Mouse (Mus musculus) neural tube, embryonic 14.5 days (tissue): Measurements from ENCODE around the gene Pkp2. TPM values are rescaled to one million over a fixed set of nuclear protein-coding genes. Genes with fewer than 3 reads are reported as not detected.

Experiments used
- ATAC-seq: fragments of 200-750 bp; cut with Nextera tagmentation; 2 replicates; pipeline ENCODE4 v1.8.0; 2017; ENCODE audit warnings: low read depth, mild to moderate bottlenecking, moderate TSS enrichment, moderate library complexity
- H3K27ac ChIP-seq: fragments of 300-500 bp; sonication (generic); 2 replicates; pipeline ENCODE4 v1.5.1; 2014; ENCODE audit warnings: low read depth, mild to moderate bottlenecking, control low read depth, low read length, moderate library complexity, mixed read lengths
- H3K27me3 ChIP-seq: fragments of 300-500 bp; sonication (generic); 2 replicates; pipeline ENCODE4 v1.6.1; 2014; ENCODE audit warnings: low read length; ENCODE audit not compliant: control insufficient read depth, insufficient read depth
- H3K36me3 ChIP-seq: fragments of 300-500 bp; sonication (generic); 2 replicates; pipeline ENCODE4 v1.6.1; 2014; ENCODE audit warnings: low read length, mixed read lengths; ENCODE audit not compliant: control insufficient read depth, insufficient read depth
- H3K4me1 ChIP-seq: fragments of 300-500 bp; sonication (generic); 2 replicates; pipeline ENCODE4 v1.6.1; 2014; ENCODE audit warnings: low read length; ENCODE audit not compliant: control insufficient read depth, insufficient read depth
- H3K4me2 ChIP-seq: fragments of 300-500 bp; sonication (generic); 2 replicates; pipeline ENCODE4 v1.6.1; 2014; ENCODE audit warnings: mild to moderate bottlenecking, low read depth, low read length, control low read depth
- H3K4me3 ChIP-seq: fragments of 300-500 bp; sonication (generic); 2 replicates; pipeline ENCODE4 v1.5.1; 2014; ENCODE audit warnings: low read depth, low read length, control low read depth, mixed read lengths
- H3K9ac ChIP-seq: fragments of 300-500 bp; sonication (generic); replicated peaks from 2 replicates; pipeline ENCODE4 v1.6.1; 2014; ENCODE audit warnings: low read depth, mild to moderate bottlenecking, control low read depth, low read length, mixed read lengths
- H3K9me3 ChIP-seq: fragments of 300-500 bp; sonication (generic); 2 replicates; pipeline ENCODE4 v1.6.1; 2016; ENCODE audit warnings: low read length; ENCODE audit not compliant: control insufficient read depth
- WGBS: fragments of 180-500 bp; shearing (Covaris S2); extraction: QIAGEN DNeasy Blood & Tissue Kit; methylation state at CpG from one replicate; pipeline ENCODE4 v1.1.7; 2014; 5-methylcytosine and 5-hydroxymethylcytosine counted together
- polyA plus RNA-seq: library from polyadenylated mRNA; unstranded; fragments of >200 nt; fragmentation: Nextera tagmentation; extraction: Ambion mirVana; gene quantifications from 2 replicates; pipeline ENCODE4 v1.2.1, GENCODE M21; 2014

The Pkp2 gene
- polyA plus RNA-seq, 1 experiment from 2014 or later, result 2.0 TPM

- peak within 1 kb of the TSS; percentile 92 for H3K4me3 ChIP-seq
- peak within 1 kb of the TSS; percentile 72 for H3K9ac ChIP-seq
- no peaks in the 10 kb centered on the region for H3K27me3 ChIP-seq
- under 1% methylated on average over 50 of the region's 50 CpGs for WGBS
- peak; percentile 99 for ATAC-seq
- H3K4me2 ChIP-seq, result peak within 1 kb of the TSS; percentile 86
- H3K9me3 ChIP-seq, result no peaks in the 10 kb centered on the region
- H3K4me1 ChIP-seq, result peaks cover 11% of the 10 kb centered on the region
- H3K27ac ChIP-seq, result peak within 1 kb of the TSS; percentile 95
- peaks cover 8% of the 10 kb centered on the region; the same call in 1 of the 2 replicates for H3K36me3 ChIP-seq
Observed at GRCm38 (mm10) chr16:16302369-16303137, 89.4 kb downstream of the Pkp2 start, which contains the start of gene Yars2. Gene Yars2, plus strand, starts transcription at chr16:16302965.

- H3K27me3 ChIP-seq, result no peaks in the 10 kb centered on the region
- peak overlapping the region; percentile 92 for H3K4me3 ChIP-seq
- H3K27ac ChIP-seq, result peak overlapping the region; percentile 95
- H3K9ac ChIP-seq, result peak overlapping the region; percentile 72
- H3K36me3 ChIP-seq, result peaks cover 8% of the 10 kb centered on the region; the same call in 1 of the 2 replicates
- peaks cover 11% of the 10 kb centered on the region for H3K4me1 ChIP-seq
- peak; percentile 70 for ATAC-seq
- WGBS, result 0% methylated on average over 55 of the region's 61 CpGs
- H3K4me2 ChIP-seq, result peak overlapping the region; percentile 86
- no peaks in the 10 kb centered on the region for H3K9me3 ChIP-seq
Observed at GRCm38 (mm10) chr16:16303138-16303827, 90.2 kb downstream of the Pkp2 start.

GRCm38 (mm10) chr16:16303888-16304287 lies 90.8 kb downstream of the Pkp2 start:
- 20% methylated on average over 7 of the region's 7 CpGs for WGBS

GRCm38 (mm10) chr16:16311319-16311718 lies 98.2 kb downstream of the Pkp2 start:
- 87% methylated on average over 5 of the region's 5 CpGs for WGBS

More at GRCm38 (mm10) chr16:16303888-16304287, 90.8 kb downstream of the Pkp2 start:
- Histone ChIP-seq H3K9me3 (no peaks in the 10 kb centered on the region), H3K9ac (peak overlapping the region; percentile 72), H3K4me3 (peak overlapping the region; percentile 92), H3K27ac (no peak overlapping the region), H3K27me3 (no peaks in the 10 kb centered on the region), H3K4me1 (peaks cover 11% of the 10 kb centered on the region), H3K36me3 (peaks cover 9% of the 10 kb centered on the region), H3K4me2 (peak overlapping the region; percentile 86)
- ATAC-seq, result no peak

More at GRCm38 (mm10) chr16:16311319-16311718, 98.2 kb downstream of the Pkp2 start:
- Histone ChIP-seq H3K4me2 (no peak overlapping the region), H3K36me3 (peaks cover 40% of the 10 kb centered on the region), H3K27ac (no peak overlapping the region), H3K4me1 (no peaks in the 10 kb centered on the region), H3K9ac (no peak overlapping the region), H3K4me3 (no peak overlapping the region), H3K9me3 (no peaks in the 10 kb centered on the region), H3K27me3 (no peaks in the 10 kb centered on the region)
- ATAC-seq, result no peak

Other genes with a start within 250 kb of the Pkp2 start
- 27.0 and 30.5 TPM in 2 replicates for gene Yars2, start 89.6 kb downstream of the Pkp2 start, polyA plus RNA-seq
- gene Dnm1l, start 145.6 kb downstream of the Pkp2 start, polyA plus RNA-seq, result 116 and 117 TPM in 2 replicates